Mouse (Mus musculus): ENCODE results near the gene Dbr1.
"Not testable (repeated sequence)": the region's sequence is repeated elsewhere in the genome, so short reads cannot be mapped to it uniquely, and the experiment has no call there.

The Dbr1 gene

GRCm38 (mm10) chr9:99575677-99576480 lies at the start of gene Dbr1:
Gene Dbr1, plus strand, starts transcription at chr9:99575799.
- DNase-seq: peak; percentile 93

DNA sequence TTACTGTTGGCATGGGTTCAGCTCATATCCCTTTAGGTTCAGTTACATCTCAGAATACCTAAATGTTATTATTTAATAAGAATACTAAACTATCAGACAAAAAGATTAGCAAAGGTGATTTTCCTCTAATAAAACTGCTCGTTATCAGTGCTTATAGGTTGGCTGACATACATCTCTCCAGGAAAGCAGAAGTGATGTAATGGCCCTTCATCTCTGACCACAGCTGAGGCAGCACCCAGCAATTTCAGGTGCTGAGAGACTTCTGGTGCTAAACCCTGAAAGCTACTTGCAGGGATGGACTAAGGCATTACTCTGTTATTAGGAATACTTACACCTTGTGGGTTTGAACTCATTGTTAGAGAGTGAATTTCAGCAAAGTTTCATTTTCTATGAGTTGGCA lies 43.7 kb upstream of the Dbr1 start:
- DNase-seq: no peak

DNA sequence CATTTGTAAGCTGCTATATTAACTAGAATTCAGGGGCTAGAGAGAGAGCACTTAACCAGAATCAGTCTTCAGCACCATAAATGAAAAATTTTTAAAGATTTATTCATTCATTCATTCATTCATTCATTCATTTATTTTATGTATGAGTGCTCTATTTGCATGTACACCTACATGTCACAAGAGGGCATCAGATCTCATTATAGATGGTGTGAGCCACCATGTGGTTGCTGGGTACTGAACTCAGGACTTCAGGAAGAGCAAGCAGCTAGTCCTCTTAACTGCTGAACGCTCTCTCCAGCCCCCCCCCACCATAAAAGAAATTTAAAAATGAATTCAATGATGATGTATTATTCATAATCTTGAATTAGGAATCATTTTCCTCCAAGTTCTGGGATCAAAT lies 29.3 kb upstream of the Dbr1 start:
- no peak for DNase-seq

DNA sequence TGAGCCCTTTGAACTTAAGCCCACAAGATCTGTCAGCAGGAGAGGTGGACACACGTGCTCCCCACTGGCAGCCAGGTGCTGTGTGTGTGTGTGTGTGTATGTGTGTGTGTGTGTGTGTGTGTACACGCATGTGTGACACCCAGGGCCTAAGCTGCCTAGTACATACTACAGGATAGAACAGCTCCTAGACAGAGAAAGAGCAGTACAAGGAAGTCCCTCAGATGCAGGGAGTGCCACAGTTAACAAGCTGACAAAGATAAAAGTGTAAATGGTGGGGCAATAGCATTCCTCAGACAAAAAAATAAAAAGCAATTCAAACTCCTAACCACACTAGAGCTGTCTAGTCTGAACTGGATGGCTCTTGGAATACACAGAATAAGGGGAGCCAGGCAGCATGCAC lies 23.5 kb upstream of the Dbr1 start:
- no peak for DNase-seq

- no peak for DNase-seq
Observed at GRCm38 (mm10) chr9:99553049-99553448, 22.6 kb upstream of the Dbr1 start.

DNA sequence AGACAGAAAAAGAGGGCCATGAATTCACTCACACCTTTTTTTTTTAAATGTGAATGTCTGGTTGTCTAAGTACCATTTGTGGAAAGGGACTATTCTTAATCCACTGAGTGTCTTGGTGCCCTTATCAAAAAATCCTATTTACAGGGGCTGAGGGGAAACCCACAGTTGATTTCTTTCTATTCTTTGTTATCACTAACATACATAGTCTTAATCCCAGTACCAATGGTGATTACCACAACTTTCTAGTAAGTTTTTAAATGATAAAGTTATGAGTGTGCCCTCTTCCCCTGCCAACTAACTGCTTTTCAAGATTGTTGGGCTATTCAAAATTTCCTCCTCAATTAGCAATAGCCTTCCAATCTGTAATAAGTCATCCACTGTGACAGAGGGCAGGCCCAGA lies 21.5 kb upstream of the Dbr1 start:
- DNase-seq: no peak

DNA sequence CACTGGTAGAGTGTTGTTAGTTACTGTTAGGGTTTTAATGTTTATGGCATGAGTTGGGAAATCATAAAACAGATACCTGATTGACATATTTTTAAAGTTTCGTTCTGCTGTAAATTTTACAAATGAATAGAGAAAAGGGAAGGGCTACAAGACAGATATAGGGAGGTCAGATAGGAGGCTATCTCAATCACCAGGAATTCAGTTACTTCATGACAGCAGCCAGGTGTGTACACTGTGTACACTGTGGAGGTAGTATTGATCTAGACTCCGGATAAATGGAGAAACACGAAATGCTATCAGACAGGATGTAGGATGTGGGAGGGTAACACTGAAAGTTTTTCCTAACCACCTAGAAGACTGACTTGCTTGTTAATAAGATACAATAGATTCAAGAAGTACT lies 20.3 kb upstream of the Dbr1 start:
- no peak for DNase-seq

- no peak for DNase-seq
Observed at GRCm38 (mm10) chr9:99557580-99558300, 17.9 kb upstream of the Dbr1 start.

DNA sequence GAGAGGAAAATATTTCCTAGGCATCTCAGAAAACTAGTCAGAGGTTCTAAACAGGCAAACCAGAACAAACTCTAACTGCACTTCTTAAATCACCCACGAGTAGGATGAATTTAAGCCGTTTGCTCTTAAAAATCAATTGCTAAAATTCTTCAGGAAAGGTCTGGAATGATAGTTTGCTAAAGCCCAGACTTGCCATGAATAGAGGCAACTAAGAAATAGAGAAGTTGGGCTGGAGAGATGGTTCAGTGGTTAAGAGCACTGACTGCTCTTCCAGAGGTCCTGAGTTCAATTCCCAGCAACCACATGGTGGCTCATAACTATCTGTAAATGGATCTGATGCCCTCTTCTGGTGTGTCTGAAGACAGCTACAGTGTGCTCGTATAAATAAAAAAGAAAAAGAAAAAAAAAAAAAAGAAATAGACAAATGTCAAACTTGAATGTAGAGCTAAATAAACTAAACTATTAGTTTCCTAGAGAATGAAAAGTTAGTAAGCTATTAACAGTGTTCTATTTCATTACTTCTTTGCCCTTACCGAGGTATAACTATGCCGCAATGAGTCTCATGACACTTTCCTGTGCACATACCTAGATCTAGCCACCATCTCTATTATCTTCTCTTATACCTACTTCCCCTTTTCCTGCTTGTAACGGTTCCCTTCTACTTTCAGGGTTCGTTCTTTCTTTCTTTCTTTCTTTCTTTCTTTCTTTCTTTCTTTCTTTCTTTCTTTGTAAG lies 16.6 kb upstream of the Dbr1 start:
- no peak for DNase-seq

- DNase-seq: no peak
Observed at GRCm38 (mm10) chr9:99559557-99559904, 16.1 kb upstream of the Dbr1 start.

DNA sequence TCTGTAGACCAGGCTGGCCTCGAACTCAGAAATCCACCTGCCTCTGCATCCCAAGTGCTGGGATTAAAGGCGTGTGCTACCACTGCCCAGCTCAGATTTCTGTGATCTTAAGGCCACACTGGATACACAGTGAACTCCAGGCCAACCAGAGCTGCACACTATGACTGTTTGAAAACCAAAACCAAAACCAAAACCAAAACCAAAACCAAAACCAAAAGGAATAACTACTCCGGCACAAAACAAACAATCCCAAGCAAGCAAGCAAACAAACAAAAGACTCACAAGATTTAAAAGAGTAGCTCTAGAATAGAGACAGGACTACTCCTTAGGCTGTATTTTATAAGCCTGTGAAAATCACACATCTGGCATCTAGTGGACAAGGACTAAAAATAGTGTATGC lies 15.2 kb upstream of the Dbr1 start:
- DNase-seq: no peak

- DNase-seq: peak; percentile 65
Observed at GRCm38 (mm10) chr9:99563714-99564113, 11.9 kb upstream of the Dbr1 start.

GRCm38 (mm10) chr9:99568023-99568346 lies 7.6 kb upstream of the Dbr1 start:
- DNase-seq: no peak

GRCm38 (mm10) chr9:99568347-99569070 lies 7.1 kb upstream of the Dbr1 start, which contains the start of gene Armc8:
Gene Armc8, minus strand, starts transcription at chr9:99568899.
- DNase-seq: peak; percentile 93

DNA sequence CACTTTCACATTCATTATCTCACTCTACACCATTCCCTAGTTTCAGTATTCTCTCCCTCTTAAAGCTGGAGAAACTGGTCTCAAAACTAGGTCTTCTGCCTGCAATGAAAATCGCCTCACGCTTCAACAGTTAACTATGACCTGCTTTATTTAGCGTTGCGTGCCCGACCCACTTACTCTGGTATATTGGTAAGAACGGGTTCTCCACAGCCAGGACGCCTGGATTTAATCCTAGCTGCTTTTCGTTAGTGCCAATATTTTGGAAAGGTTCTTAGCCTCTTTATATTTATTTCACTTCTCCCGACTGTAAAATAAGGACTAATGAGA lies 6.6 kb upstream of the Dbr1 start:
- DNase-seq: no peak

DNA sequence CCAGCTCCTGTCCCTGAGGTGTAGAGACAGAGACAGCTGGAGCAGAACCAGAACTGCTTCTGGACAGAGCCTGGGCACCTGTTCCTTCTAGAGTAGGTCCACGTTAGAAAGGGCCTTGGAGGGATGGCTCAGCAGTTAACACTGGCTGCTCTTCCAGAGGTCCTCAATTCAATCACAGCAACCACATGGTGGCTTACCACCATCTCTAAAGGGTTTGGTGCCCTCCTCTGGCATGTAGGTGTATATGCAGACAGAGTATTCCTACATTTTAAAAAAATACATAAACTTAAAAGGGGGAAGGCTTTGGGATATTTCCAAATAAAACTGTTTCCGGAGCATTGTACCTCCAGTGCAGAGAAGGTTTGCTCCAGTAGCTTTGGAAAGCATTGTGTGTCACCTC lies 5.1 kb downstream of the Dbr1 start:
- peak; percentile 31 for DNase-seq

DNA sequence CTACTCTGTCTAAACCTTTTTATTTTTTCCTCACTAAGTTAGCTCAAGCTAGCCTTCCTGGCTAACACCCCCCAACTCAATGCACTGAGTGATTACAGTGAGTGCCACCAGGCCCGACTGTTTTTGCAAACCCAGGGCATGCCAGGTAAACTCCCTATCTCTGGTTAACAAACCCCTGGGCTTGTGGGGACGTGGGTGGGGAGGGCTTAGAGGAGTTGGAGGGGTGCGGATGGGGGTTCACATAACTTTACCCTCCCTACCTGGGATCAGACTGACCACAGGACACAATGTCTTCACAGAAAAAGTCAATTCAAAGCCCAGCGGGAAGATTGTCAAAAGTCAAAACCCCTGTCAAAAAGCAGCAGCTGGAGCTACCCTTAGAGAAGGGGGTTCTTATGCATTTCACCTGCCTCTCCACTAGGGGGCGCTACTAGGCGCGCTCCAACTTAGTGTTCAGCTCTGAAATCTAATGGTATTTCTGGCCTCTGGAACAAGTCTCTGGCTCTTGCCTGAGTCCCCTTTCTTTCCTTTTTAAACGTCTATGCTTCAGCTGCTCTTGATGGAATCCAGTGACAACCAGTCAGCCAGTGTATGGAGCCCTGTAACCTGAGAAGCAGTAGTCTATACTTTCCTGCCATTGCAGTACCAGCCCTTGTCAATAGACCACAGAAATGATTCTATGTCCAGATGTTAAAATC lies 12.1 kb downstream of the Dbr1 start:
- DNase-seq: peak; percentile 45

GRCm38 (mm10) chr9:99591144-99591543 lies 15.5 kb downstream of the Dbr1 start:
- DNase-seq: no peak

- not testable (repeated sequence) for DNase-seq
Observed at GRCm38 (mm10) chr9:99599127-99599526, 23.5 kb downstream of the Dbr1 start.

DNA sequence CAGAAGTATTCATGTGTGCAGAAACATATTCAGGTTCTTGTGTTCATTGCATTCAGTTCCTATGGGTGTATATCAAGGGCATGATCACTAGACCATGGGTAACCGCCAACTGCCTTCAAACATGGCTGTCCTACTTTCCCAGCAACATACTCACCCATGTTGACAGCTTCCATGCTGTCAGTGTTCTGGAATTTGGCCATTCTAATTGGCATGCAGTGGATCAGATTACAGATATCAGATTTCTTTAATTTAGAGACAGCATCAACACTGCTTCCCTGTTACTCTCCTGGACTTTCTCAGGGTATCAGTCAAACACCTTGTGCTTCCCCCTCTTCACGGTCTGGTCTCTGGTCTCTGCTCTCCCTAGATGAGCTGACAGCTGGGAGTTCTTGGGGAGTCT lies 28.0 kb downstream of the Dbr1 start:
- no peak for DNase-seq

GRCm38 (mm10) chr9:99612202-99612601 lies 36.6 kb downstream of the Dbr1 start, which contains the start of gene A4gnt:
Gene A4gnt, plus strand, starts transcription at chr9:99612502.
- no peak for DNase-seq

- DNase-seq: no peak
Observed at GRCm38 (mm10) chr9:99619688-99620087, 44.1 kb downstream of the Dbr1 start.

GRCm38 (mm10) chr9:99620196-99620595 lies 44.6 kb downstream of the Dbr1 start:
- DNase-seq: no peak

Data from thymus, postnatal 25 days (tissue).